11 mouse cellular contexts compared by ENCODE assay signal in genomic region chrX:169828136-169828535, GRCm38 (mm10). TPM values are rescaled to one million over a fixed set of nuclear protein-coding genes. Genes with fewer than 3 reads are reported as not detected.
A peak's percentile ranks its signal among the peaks of the same experiment; 100 is the strongest.
DNase-seq lines count a peak whose midpoint lies in the region; ATAC-seq and TF ChIP-seq lines count a peak whose summit lies in the region.
"Had no signal": no experiment of that assay in that cellular context is flagged by ENCODE, and none has a peak within 500 bp of the region (broad histone marks: within the 10 kb centered on the region; RNA-seq: fewer than 3 reads in every experiment).

No protein-coding gene starts in this region.

- no peak for TF ChIP-seq CTCF in midbrain, postnatal 0 days (IDR thresholded peaks at IDR 0.05)

- peaks cover 75% of the 10 kb centered on the region for H3K27me3 ChIP-seq in embryonic facial prominence, embryonic 10.5 days (replicated peaks; ENCODE audit: low read depth, poor library complexity, severe bottlenecking)
- 0 out of 2 replicates have a peak, but pooled peaks cover 5% of the 10 kb centered on the region for H3K27me3 ChIP-seq in midbrain, postnatal 0 days (ENCODE audit: insufficient read depth, low read length)
- H3K27me3 ChIP-seq in intestine, embryonic 16.5 days (replicated peaks; ENCODE audit: control insufficient read depth, insufficient read depth, low read length): 0 out of 2 replicates have a peak, but pooled peaks cover 3% of the 10 kb centered on the region

- peak; percentile 8 for DNase-seq in embryo, embryonic 10 days (ENCODE audit: low spot score)
- no peak for DNase-seq in embryo, embryonic 11 days
- no peak for DNase-seq in embryonic facial prominence, embryonic 10.5 days (ENCODE audit: low spot score)
- DNase-seq in kidney, postnatal 10 days: peak; percentile 9
- no peak for DNase-seq in midbrain, postnatal 0 days (ENCODE audit: low spot score)
- DNase-seq in cerebellum, adult 11 months: no peak
- DNase-seq: gastrocnemius, postnatal 10 days; liver, embryonic 13.5 days had no signal

- peaks cover 8% of the 10 kb centered on the region for H3K4me1 ChIP-seq in embryonic facial prominence, embryonic 10.5 days
- H3K4me1 ChIP-seq in midbrain, postnatal 0 days (ENCODE audit: insufficient read depth, low read length): no peaks in the 10 kb centered on the region
- H3K4me1 ChIP-seq in intestine, embryonic 16.5 days (ENCODE audit: control insufficient read depth, insufficient read depth, low read length): no peaks in the 10 kb centered on the region
- H3K4me1 ChIP-seq: liver, embryonic 13.5 days had no signal

- H3K27ac ChIP-seq in embryonic facial prominence, embryonic 10.5 days (replicated peaks): peak overlapping the region; percentile 61
- peak overlapping the region; percentile 43; the same call in 1 of the 2 replicates for H3K27ac ChIP-seq in midbrain, postnatal 0 days (ENCODE audit: low read depth, low read length)
- no peak overlapping the region for H3K27ac ChIP-seq in intestine, embryonic 16.5 days (ENCODE audit: low read length)
- H3K27ac ChIP-seq: kidney, postnatal 0 days; liver, embryonic 13.5 days had no signal

- WGBS in embryonic facial prominence, embryonic 10.5 days: 35% methylated on average over 5 of the region's 5 CpGs
- 24% methylated on average over 5 of the region's 5 CpGs for WGBS in midbrain, postnatal 0 days
- 41% methylated on average over 5 of the region's 5 CpGs for WGBS in intestine, embryonic 16.5 days

- H3K36me3 ChIP-seq in embryonic facial prominence, embryonic 10.5 days (replicated peaks): no peaks in the 10 kb centered on the region
- no peaks in the 10 kb centered on the region for H3K36me3 ChIP-seq in midbrain, postnatal 0 days (ENCODE audit: insufficient read depth, low read length)
- H3K36me3 ChIP-seq in intestine, embryonic 16.5 days (ENCODE audit: control insufficient read depth, insufficient read depth, low read length): no peaks in the 10 kb centered on the region
- H3K36me3 ChIP-seq: liver, embryonic 13.5 days had no signal

- H3K4me3 ChIP-seq in embryonic facial prominence, embryonic 10.5 days: peak overlapping the region; percentile 31
- H3K4me3 ChIP-seq in midbrain, postnatal 0 days (ENCODE audit: low read depth, low read length): no peak overlapping the region; the same call in 1 of the 2 replicates
- no peak overlapping the region for H3K4me3 ChIP-seq in intestine, embryonic 16.5 days (ENCODE audit: low read length)
- H3K4me3 ChIP-seq: liver, embryonic 13.5 days had no signal

- peak overlapping the region; percentile 22 for H3K4me2 ChIP-seq in midbrain, postnatal 0 days (ENCODE audit: low read depth, low read length, poor library complexity, severe bottlenecking)
- H3K4me2 ChIP-seq in intestine, embryonic 16.5 days (ENCODE audit: low read depth, low read length): no peak overlapping the region
- H3K4me2 ChIP-seq: liver, embryonic 13.5 days had no signal

- no peaks in the 10 kb centered on the region for H3K9me3 ChIP-seq in embryonic facial prominence, embryonic 10.5 days
- no peaks in the 10 kb centered on the region for H3K9me3 ChIP-seq in midbrain, postnatal 0 days (ENCODE audit: low read length)
- H3K9me3 ChIP-seq in intestine, embryonic 16.5 days (ENCODE audit: control insufficient read depth, low read length): no peaks in the 10 kb centered on the region
- H3K9me3 ChIP-seq: liver, embryonic 13.5 days had no signal

- ATAC-seq in midbrain, postnatal 0 days (ENCODE audit: low FRiP score): no peak
- no peak for ATAC-seq in monocyte, adult 5-6 weeks (replicated peaks; ENCODE audit: insufficient number of reproducible peaks, low FRiP score, low TSS enrichment, poor library complexity, severe bottlenecking)
- no peak for ATAC-seq in intestine, embryonic 16.5 days

- H3K9ac ChIP-seq in midbrain, postnatal 0 days (replicated peaks; ENCODE audit: low read length, poor library complexity, severe bottlenecking): no peak overlapping the region
- H3K9ac ChIP-seq in intestine, embryonic 16.5 days (ENCODE audit: low read depth, low read length): no peak overlapping the region
- H3K9ac ChIP-seq: liver, embryonic 13.5 days had no signal

RNA-seq across cellular contexts. Expression of gene 4933400A11Rik, which starts 48.7 kb away (rescaled TPM):
- polyA plus RNA-seq in embryonic facial prominence, embryonic 10.5 days (2016; fragmentation: Nextera tagmentation; extraction: Ambion mirVana): 0.27 and 0.33 TPM in 2 replicates
- not detected in 2 replicates for total RNA-seq in midbrain, postnatal 0 days (2014; rRNA removed)
- polyA plus RNA-seq in midbrain, postnatal 0 days (2015; fragmentation: Nextera tagmentation; extraction: Ambion mirVana): not detected in 2 replicates
- total RNA-seq in monocyte, adult 5-6 weeks (2017): not detected in 3 replicates
- 0.15 and 0.29 TPM in 2 replicates for polyA plus RNA-seq in intestine, embryonic 16.5 days (2015; fragmentation: Nextera tagmentation; extraction: Ambion mirVana)
- total RNA-seq: gastrocnemius, postnatal 10 days had no signal
- polyA plus RNA-seq: kidney, postnatal 0 days; liver, embryonic 13.5 days had no signal

Comparison
In these comparisons a context has a peak if more than half of its experiments do, and no peak if none do; other contexts are left out.
1. DNase-seq: peak in embryo, embryonic 10 days (single experiment) and kidney, postnatal 10 days (single experiment); none in embryo, embryonic 11 days (single experiment), embryonic facial prominence, embryonic 10.5 days (single experiment), midbrain, postnatal 0 days (single experiment) and cerebellum, adult 11 months (single experiment).